Comparison of ENCODE assay signal across 8 mouse cellular contexts in genomic region chr8:11557768-11558629, GRCm38 (mm10). TPM values are rescaled to one million over a fixed set of nuclear protein-coding genes. Genes with fewer than 3 reads are reported as not detected.
DNase-seq lines count a peak whose midpoint lies in the region; ATAC-seq and TF ChIP-seq lines count a peak whose summit lies in the region.

No protein-coding gene starts in this region.

- ATAC-seq in common myeloid progenitor, adult 5-6 weeks (replicated peaks; ENCODE audit: low read depth, poor library complexity, severe bottlenecking): peak; percentile 66
- peak; percentile 85 for ATAC-seq in hindbrain, postnatal 0 days
- ATAC-seq in megakaryocyte, adult 5-6 weeks (ENCODE audit: poor library complexity, severe bottlenecking): peak; percentile 59

- peak; percentile 100 for DNase-seq in ZHBTc4 (ENCODE audit: low read depth, low spot score)
- DNase-seq in gastrocnemius, adult 2 months: peak; percentile 98
- DNase-seq in hindbrain, postnatal 0 days (ENCODE audit: low spot score): peak; percentile 98
- DNase-seq in left cerebral cortex, adult 2 months (ENCODE audit: extremely low spot score in 1 of 2, low spot score in 2 of 2): peak; percentile 92 to 95
- DNase-seq in right cerebral cortex, adult 2 months (ENCODE audit: low spot score in 2 of 2): peak; percentile 95
- peak; percentile 97 for DNase-seq in urinary bladder, postnatal 14 days (ENCODE audit: low spot score)

- peak overlapping the region; percentile 82 for H3K4me2 ChIP-seq in hindbrain, postnatal 0 days (ENCODE audit: low read depth, low read length)

- peaks cover 9% of the 10 kb centered on the region for H3K36me3 ChIP-seq in hindbrain, postnatal 0 days (ENCODE audit: insufficient read depth, low read length)

- no peak for TF ChIP-seq CTCF in gastrocnemius, adult 2 months (IDR thresholded peaks at IDR 0.05)
- no peak for TF ChIP-seq CTCF in hindbrain, postnatal 0 days (IDR thresholded peaks at IDR 0.05; ENCODE audit: low read depth)
- TF ChIP-seq CTCF in left cerebral cortex, adult 2 months (IDR thresholded peaks at IDR 0.05): no peak; the same call in 1 of the 2 replicates

- H3K4me1 ChIP-seq in hindbrain, postnatal 0 days (ENCODE audit: insufficient read depth, low read length): peaks cover 13% of the 10 kb centered on the region

- H3K9me3 ChIP-seq in hindbrain, postnatal 0 days (ENCODE audit: low read length): no peaks in the 10 kb centered on the region

- peak overlapping the region; percentile 88 for H3K9ac ChIP-seq in hindbrain, postnatal 0 days (replicated peaks; ENCODE audit: low read length)

- peak overlapping the region; percentile 98 for H3K27ac ChIP-seq in gastrocnemius, adult 2 months
- H3K27ac ChIP-seq in hindbrain, postnatal 0 days: peak overlapping the region; percentile 97
- H3K27ac ChIP-seq in left cerebral cortex, adult 2 months: peak overlapping the region; percentile 96

- under 1% methylated on average over 66 of the region's 67 CpGs for WGBS in hindbrain, postnatal 0 days

- peak overlapping the region; percentile 85 for H3K4me3 ChIP-seq in gastrocnemius, adult 2 months
- peak overlapping the region; percentile 92 for H3K4me3 ChIP-seq in hindbrain, postnatal 0 days (ENCODE audit: low read length)
- H3K4me3 ChIP-seq in left cerebral cortex, adult 2 months: peak overlapping the region; percentile 97

- intact Hi-C loops in gastrocnemius, adult 2 months (cut with DNase I): loop anchor here (5.0 kb wide), 2 partner anchors 44 to 79 kb away; partner anchors contain the start of gene Ankrd10
- intact Hi-C loops in left cerebral cortex, adult 2 months (cut with DNase I): loop anchor here (5.0 to 10.0 kb wide), 4 partner anchors 59 to 1583 kb away; partner anchors contain the start of genes 1700016D06Rik, Abhd13, Lig4 and Naxd

- no peaks in the 10 kb centered on the region for H3K27me3 ChIP-seq in hindbrain, postnatal 0 days (ENCODE audit: insufficient read depth, low read length)

RNA-seq across cellular contexts. Expression of gene Ing1, which starts 2.6 kb away (rescaled TPM):
- total RNA-seq in common myeloid progenitor, adult 5-6 weeks (2017): 53.5 and 69.9 TPM in 2 replicates
- 10 to 100 TPM; 15.5 to 19.9 TPM for total RNA-seq in gastrocnemius, adult 2 months (2021)
- total RNA-seq in hindbrain, postnatal 0 days (2014; rRNA removed): 12.5 and 19.0 TPM in 2 replicates
- polyA plus RNA-seq in hindbrain, postnatal 0 days (2015; fragmentation: Nextera tagmentation; extraction: Ambion mirVana): 36.7 and 38.3 TPM in 2 replicates
- 10 to 100 TPM; 51.5 to 66.0 TPM for total RNA-seq in left cerebral cortex, adult 2 months (2021)
- 42.5 and 42.9 TPM in 2 replicates for total RNA-seq in megakaryocyte, adult 5-6 weeks (2015)
- 47.4 and 55.3 TPM in 2 replicates for total RNA-seq in megakaryocyte, adult 5-6 weeks (2017)

RNA-seq across cellular contexts. Expression of gene Cars2, which starts 7.4 kb away (rescaled TPM):
- 40.0 and 41.7 TPM in 2 replicates for total RNA-seq in common myeloid progenitor, adult 5-6 weeks (2017)
- total RNA-seq in gastrocnemius, adult 2 months (2021): 10 to 100 TPM; 13.8 to 19.4 TPM
- 42.6 and 58.0 TPM in 2 replicates for total RNA-seq in hindbrain, postnatal 0 days (2014; rRNA removed)
- 19.3 and 20.7 TPM in 2 replicates for polyA plus RNA-seq in hindbrain, postnatal 0 days (2015; fragmentation: Nextera tagmentation; extraction: Ambion mirVana)
- 10 to 100 TPM; 20.5 to 22.4 TPM for total RNA-seq in left cerebral cortex, adult 2 months (2021)
- 17.2 and 20.7 TPM in 2 replicates for total RNA-seq in megakaryocyte, adult 5-6 weeks (2015)
- total RNA-seq in megakaryocyte, adult 5-6 weeks (2017): 23.3 and 25.5 TPM in 2 replicates

Comparison
In these comparisons a context has a peak if more than half of its experiments do, and no peak if none do; other contexts are left out.
1. Peak in every context shown above with its lines: DNase-seq, ATAC-seq, H3K4me3 ChIP-seq and H3K27ac ChIP-seq.